Mouse (Mus musculus): ENCODE measurements at regions not wholly inside any gene's neighbourhood (a gene's known extent, or its start where the extent isn't known, plus 50 kb on each side); places are given as distances from the start of the nearest gene placed in this dataset.

DNA sequence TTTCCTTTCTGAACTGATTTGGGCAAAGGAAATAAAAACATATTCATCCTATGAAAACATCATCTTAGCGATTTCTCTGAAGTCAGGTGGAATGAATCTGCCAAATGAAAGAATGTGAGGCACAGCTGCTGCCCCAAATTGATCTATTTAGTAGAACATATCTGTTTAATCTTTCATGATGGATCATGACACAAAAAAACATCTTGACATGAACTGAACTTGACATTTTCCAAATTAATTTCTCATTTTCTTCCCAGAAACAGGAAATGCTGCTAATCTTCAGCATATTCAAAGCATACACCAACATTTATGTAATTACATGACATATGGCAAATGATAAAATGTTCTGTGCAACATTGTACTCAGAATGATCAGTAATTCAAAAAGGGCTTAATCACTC, 734.9 kb downstream of the Tecrl start:
- Histone ChIP-seq H3K27me3 (ENCODE audit: control insufficient read depth, insufficient read depth, low read length) (no peaks in the 10 kb centered on the region), H3K9ac (ENCODE audit: low read length) (no peak overlapping the region), H3K9me3 (ENCODE audit: control insufficient read depth, low read length) (no peaks in the 10 kb centered on the region), H3K27ac (ENCODE audit: low read depth, low read length) (no peak overlapping the region), H3K4me2 (no peak overlapping the region), H3K36me3 (ENCODE audit: control insufficient read depth, insufficient read depth, low read length) (no peaks in the 10 kb centered on the region), H3K4me3 (ENCODE audit: low read depth, low read length) (no peak overlapping the region), H3K4me1 (ENCODE audit: control insufficient read depth, insufficient read depth, low read length) (no peaks in the 10 kb centered on the region)
- 84% methylated on average over 1 of the region's 1 CpGs for WGBS
- DNase-seq (ENCODE audit: low spot score, missing footprints) (no peak), ATAC-seq (ENCODE audit: low FRiP score) (no peak)
